Mouse (Mus musculus): ENCODE measurements at regions not wholly inside any gene's neighbourhood (a gene's known extent, or its start where the extent isn't known, plus 50 kb on each side); places are given as distances from the start of the nearest gene placed in this dataset.
"Not testable (repeated sequence)": the region's sequence is repeated elsewhere in the genome, so short reads cannot be mapped to it uniquely, and the experiment has no call there.

DNA sequence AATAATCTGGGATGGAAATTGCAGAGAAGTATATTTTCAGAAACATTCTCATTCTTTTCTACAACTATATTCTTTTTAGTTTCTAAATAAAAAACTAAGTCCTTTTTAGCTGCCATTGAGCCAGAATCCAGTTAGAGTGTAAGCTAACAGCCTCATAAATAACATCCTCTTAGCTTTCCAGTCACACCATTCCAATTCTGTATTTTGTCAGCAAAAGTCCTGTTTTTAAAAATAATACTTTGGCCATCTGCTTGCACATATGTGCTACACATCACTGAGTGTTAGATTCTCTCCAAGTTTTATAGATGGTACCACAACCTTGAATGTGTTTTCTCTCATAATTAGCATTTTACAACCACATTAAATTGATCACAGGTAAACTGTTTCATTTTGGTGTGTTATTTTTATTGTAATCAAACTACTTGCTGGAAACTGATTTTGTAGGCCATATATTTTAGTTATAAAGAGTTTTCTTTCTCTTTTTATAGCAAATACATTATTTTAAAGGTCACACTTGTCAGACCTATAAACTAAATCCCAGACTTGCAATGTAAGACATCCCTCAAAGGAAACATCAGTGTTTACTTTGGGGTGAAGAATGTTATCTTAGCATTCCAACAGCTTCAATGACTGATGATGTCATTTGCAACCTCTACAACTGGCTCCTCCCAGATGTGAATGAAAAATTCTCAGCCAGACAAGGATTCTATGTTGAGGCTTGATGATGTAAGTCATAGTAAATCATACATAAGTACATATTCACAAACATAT is 1878.9 kb upstream of the Flrt2 start:
- ATAC-seq (replicated peaks), result no peak
- no peak overlapping the region for H3K9ac ChIP-seq
- no peaks in the 10 kb centered on the region for H3K9me3 ChIP-seq
- H3K4me3 ChIP-seq, result no peak overlapping the region
- no peak overlapping the region for H3K27ac ChIP-seq
- no peaks in the 10 kb centered on the region for H3K4me1 ChIP-seq
- no peaks in the 10 kb centered on the region for H3K36me3 ChIP-seq (replicated peaks)
- no peak overlapping the region for H3K4me2 ChIP-seq
- H3K27me3 ChIP-seq (replicated peaks), result no peaks in the 10 kb centered on the region

DNA sequence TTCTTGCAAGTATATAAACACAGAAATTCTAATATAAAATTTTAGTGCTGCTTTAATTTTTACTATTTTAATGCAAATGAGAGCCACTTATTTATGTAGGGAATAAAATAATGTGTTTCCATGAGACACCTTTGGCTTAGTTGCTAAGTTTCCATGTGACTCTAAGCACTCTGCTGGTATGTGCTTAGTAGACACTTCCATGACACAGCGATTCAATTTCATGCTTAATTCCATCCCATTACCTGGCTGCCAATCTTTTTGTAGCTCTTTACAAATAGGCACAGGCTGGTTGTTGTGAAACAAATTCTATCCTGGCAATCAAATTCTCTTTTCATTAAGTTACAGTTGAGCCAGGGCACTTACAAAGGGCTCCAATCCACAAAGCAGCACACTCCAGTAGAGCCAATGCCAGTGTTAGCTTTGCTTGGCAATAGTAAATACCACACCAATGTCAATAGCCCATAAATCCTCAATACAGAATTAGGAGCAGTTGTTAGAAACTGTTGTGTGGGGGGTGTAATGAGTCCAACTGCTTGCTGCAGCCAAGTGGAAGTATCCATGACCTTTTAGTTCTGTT is 1841.0 kb upstream of the Flrt2 start:
- Histone ChIP-seq H3K4me1 (peaks cover 4% of the 10 kb centered on the region; the same call in 1 of the 2 replicates), H3K4me3 (no peak overlapping the region), H3K4me2 (no peak overlapping the region), H3K9ac (no peak overlapping the region), H3K36me3 (replicated peaks) (no peaks in the 10 kb centered on the region), H3K27me3 (replicated peaks) (no peaks in the 10 kb centered on the region), H3K27ac (no peak overlapping the region), H3K9me3 (no peaks in the 10 kb centered on the region)
- WGBS, result 8% methylated on average over 1 of the region's 1 CpGs
- peak; percentile 87 for ATAC-seq (replicated peaks)

DNA sequence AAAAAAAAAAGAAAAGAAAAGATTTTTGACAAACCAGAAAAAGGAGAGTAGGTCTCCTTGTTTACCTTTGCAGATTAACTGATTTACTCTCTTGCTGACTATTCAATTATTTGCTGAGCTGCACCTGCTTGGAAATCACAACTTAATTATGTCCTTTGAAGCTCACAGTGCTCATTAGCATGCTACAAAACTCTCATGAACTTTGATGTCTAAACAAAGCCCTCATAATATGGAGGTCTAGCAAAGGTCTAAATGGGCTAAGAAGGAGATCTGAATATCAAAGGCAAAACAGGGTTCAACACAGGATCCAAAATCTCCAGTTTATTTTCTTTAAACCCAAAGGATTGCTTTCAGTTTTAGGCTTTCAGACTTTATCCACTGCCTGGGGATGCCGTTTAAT is 1840.4 kb upstream of the Flrt2 start:
- WGBS, result 10% methylated on average over 1 of the region's 1 CpGs
- H3K36me3 ChIP-seq (replicated peaks), result no peaks in the 10 kb centered on the region
- 0 out of 2 replicates have a peak, but pooled peaks have one; percentile 42 for ATAC-seq (replicated peaks)

DNA sequence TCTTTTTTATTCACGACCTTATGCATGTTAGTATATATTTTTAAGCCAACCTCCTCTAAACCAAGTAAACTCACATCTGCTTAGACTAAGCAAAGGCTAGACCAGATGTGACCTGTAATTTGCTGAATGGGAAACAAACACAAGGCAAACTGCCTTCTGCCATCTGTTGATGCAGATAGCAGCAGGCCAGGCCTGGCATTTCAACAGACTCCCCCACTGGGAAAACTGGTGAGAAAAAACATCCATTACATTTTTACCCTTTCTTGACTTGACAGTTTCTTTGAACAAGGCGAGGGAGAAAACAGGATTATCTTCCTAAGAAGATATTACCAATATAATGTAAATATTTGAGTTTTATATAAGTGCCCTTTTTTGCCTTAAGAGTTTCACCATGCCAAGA is 1806.1 kb upstream of the Flrt2 start:
- Histone ChIP-seq H3K9ac (no peak overlapping the region), H3K4me3 (no peak overlapping the region), H3K27me3 (replicated peaks) (no peaks in the 10 kb centered on the region), H3K4me2 (no peak overlapping the region), H3K27ac (no peak overlapping the region), H3K4me1 (no peaks in the 10 kb centered on the region), H3K36me3 (replicated peaks) (no peaks in the 10 kb centered on the region), H3K9me3 (no peaks in the 10 kb centered on the region)
- WGBS, result 52% methylated on average over 2 of the region's 2 CpGs
- no peak for ATAC-seq (replicated peaks)

More for the DNA sequence above, 1840.4 kb upstream of the Flrt2 start:
- Histone ChIP-seq H3K9ac (no peak overlapping the region), H3K4me3 (no peak overlapping the region), H3K4me1 (peaks cover 4% of the 10 kb centered on the region; the same call in 1 of the 2 replicates), H3K27me3 (replicated peaks) (no peaks in the 10 kb centered on the region), H3K27ac (no peak overlapping the region), H3K4me2 (no peak overlapping the region), H3K9me3 (no peaks in the 10 kb centered on the region)

DNA sequence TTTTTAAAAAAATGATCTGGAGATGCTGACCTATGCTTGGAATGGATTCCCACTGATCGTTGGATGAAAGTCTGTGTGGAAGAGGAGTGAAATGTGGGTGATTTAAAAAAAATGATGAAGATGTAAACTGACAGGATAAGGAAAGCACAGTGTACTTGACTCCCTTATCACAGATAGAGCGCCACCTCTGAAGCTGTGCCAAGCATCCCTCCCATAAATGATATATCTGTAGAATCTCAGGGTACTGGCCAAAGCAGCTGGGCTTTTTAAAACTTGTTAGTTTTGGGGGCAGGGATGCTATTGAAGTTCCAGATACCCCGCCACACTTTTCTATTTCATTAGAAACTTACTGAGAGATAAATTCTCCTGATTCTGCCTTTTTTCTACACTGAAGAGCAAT is 1801.9 kb upstream of the Flrt2 start:
- Histone ChIP-seq H3K4me2 (no peak overlapping the region), H3K36me3 (replicated peaks) (no peaks in the 10 kb centered on the region), H3K27me3 (replicated peaks) (no peaks in the 10 kb centered on the region), H3K4me1 (no peaks in the 10 kb centered on the region), H3K9me3 (no peaks in the 10 kb centered on the region), H3K9ac (no peak overlapping the region), H3K4me3 (no peak overlapping the region), H3K27ac (no peak overlapping the region)
- 91% methylated on average over 3 of the region's 3 CpGs for WGBS
- no peak for ATAC-seq (replicated peaks)

DNA sequence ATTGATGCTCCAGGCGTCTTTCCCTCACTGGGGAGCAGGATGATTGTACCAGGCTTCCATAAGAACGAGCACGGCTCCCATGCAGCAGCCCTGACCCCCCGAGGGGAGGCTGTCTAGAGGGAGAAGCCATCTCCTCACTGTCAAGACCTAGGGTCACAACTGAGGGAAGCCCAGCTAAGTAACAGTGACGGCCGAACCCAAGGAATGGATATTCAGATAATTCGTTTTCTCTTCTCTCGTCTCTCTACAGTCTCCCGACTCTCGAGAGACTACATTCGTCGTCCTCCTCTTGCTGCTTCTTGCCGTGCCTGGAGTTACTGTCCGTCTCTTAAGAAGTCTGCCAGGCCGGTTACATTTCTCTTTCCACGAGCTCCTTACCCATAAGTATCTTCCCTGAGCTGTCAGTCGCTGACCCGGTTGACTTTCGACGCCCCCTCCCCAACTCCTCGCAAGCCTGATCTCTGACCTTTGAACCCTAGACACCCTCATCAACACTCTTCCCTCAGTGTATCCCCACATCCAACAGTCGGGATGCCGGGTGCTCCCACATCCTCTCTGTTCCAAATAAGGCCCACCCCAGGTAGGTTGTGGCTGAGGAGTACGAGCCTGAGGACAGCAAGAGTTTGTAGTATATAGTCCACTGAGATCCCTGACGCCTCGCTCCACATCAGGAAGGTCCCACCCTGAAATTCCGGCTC is 1763.3 kb upstream of the Flrt2 start:
- peak; percentile 86 for ATAC-seq (replicated peaks)
- not testable (repeated sequence) for H3K36me3 ChIP-seq (replicated peaks); H3K9me3 ChIP-seq; H3K9ac ChIP-seq; H3K27me3 ChIP-seq (replicated peaks); H3K27ac ChIP-seq; H3K4me3 ChIP-seq; H3K4me2 ChIP-seq; H3K4me1 ChIP-seq
- WGBS, result 71% methylated on average over 1 of the region's 27 CpGs

DNA sequence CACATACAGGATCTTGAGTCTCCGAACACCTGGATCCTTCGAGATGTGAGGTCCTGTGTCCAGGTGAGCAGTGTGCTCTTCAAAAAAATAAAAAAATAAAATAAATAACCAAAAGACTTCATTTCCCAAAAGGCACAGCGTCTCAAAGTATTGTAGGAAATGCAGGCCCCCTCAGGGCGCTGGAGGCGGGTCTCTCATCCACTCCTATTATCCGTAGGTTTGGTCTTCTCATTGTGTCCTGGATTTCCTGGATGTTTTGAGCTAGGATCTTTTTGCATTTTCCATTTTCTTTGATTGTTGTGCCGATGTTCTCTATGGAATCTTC is 1762.8 kb upstream of the Flrt2 start:
- not testable (repeated sequence) for H3K9ac ChIP-seq; H3K4me3 ChIP-seq; H3K27me3 ChIP-seq (replicated peaks); H3K4me1 ChIP-seq; H3K4me2 ChIP-seq; H3K36me3 ChIP-seq (replicated peaks); H3K27ac ChIP-seq; H3K9me3 ChIP-seq
- peak; percentile 82; the same call in 1 of the 2 replicates for ATAC-seq (replicated peaks)
- WGBS, result 96% methylated on average over 5 of the region's 7 CpGs

DNA sequence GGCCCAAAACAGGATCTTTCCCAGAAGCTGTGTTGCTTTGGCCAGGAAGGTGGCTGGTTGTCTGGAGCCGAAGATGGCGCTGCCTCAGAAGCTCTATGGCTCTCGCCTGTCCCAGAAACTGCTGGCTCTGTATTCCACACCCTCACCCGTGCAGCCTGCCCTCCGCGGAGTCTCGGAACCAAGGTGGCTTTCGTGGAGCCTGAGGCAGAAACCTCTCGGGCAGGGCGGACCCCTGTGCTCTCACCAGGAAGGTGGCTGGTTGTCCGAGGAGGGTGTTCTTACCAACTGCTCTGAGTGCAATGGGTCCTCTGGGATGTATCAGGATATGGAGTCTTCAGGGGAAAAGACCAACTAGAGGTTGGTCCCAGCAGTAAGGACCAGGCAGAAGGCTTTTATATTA is 1761.8 kb upstream of the Flrt2 start:
- H3K4me1 ChIP-seq; H3K9me3 ChIP-seq; H3K27ac ChIP-seq; H3K36me3 ChIP-seq (replicated peaks); H3K4me3 ChIP-seq; H3K9ac ChIP-seq; H3K4me2 ChIP-seq; H3K27me3 ChIP-seq (replicated peaks); ATAC-seq (replicated peaks): not testable (repeated sequence)
- WGBS, result 93% methylated on average over 11 of the region's 11 CpGs

DNA sequence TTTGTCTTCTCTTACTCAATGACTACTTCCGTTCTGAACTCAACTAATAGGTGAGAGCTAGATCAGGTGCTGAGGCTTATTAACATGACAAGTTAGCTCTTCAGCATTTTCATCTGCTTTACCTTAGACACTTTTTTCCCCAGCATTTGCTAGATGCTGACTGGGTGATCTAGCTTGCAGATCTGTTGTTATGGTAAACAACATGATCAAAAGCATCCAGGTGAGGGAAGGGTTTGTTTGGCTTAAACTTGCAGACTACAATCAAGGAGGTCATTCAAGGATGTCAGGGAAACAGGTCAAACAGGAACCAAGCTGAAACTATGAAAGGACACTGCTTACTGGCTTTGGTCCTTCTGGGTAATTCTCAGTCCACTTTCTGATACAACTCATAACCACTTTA is 1731.2 kb upstream of the Flrt2 start:
- H3K4me2 ChIP-seq, result no peak overlapping the region
- H3K9ac ChIP-seq, result no peak overlapping the region
- H3K4me1 ChIP-seq, result no peaks in the 10 kb centered on the region
- ATAC-seq (replicated peaks), result no peak
- no peaks in the 10 kb centered on the region for H3K36me3 ChIP-seq (replicated peaks)
- H3K9me3 ChIP-seq, result no peaks in the 10 kb centered on the region
- no peaks in the 10 kb centered on the region for H3K27me3 ChIP-seq (replicated peaks)
- 82% methylated on average over 1 of the region's 1 CpGs for WGBS
- no peak overlapping the region for H3K27ac ChIP-seq
- H3K4me3 ChIP-seq, result no peak overlapping the region

DNA sequence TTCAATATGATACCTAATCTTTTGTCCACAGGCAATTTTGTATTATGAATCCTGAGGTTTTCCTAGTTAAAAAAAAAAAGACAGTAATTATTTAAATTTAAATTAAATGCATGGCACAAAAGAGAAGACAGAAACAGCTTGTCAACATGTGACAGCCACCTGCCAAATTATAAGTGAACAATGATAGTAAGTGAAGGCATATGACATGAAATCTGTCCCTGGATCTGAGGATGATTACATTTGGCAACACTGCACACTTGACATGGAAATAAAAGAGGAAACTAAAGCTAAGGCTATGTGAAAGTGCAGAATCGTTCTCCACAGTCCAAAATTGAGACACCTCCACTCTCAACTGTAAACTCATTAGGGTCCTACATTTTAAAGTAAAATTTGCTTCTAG is 1710.7 kb upstream of the Flrt2 start:
- Histone ChIP-seq H3K4me1 (no peaks in the 10 kb centered on the region), H3K4me2 (no peak overlapping the region), H3K36me3 (replicated peaks) (no peaks in the 10 kb centered on the region), H3K9me3 (no peaks in the 10 kb centered on the region), H3K27ac (no peak overlapping the region), H3K4me3 (no peak overlapping the region), H3K27me3 (replicated peaks) (no peaks in the 10 kb centered on the region), H3K9ac (no peak overlapping the region)
- no peak for ATAC-seq (replicated peaks)
- WGBS, result 69% methylated on average over 1 of the region's 1 CpGs

DNA sequence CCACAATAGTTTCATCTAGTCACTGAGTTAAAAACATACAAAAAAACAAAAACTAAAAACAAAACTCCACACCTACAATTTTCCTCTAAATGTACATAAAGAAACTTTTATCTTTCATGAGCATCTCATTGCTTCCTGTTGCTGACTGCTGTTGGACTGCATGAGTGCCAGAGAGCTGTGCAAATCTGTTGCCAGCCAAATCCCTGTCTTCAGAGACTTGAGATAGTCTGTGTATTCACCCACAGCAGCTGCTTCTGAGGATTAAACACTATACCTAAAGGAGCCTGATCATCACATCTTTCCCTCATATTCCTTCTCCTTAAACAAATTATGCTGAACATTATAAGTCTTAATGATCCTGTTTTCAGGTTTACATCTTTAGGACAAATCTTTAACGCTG is 1700.5 kb upstream of the Flrt2 start:
- H3K4me2 ChIP-seq, result no peak overlapping the region
- H3K27me3 ChIP-seq (replicated peaks), result no peaks in the 10 kb centered on the region
- no peaks in the 10 kb centered on the region for H3K36me3 ChIP-seq (replicated peaks)
- H3K4me3 ChIP-seq, result no peak overlapping the region
- no peaks in the 10 kb centered on the region for H3K4me1 ChIP-seq
- H3K9me3 ChIP-seq, result no peaks in the 10 kb centered on the region
- no peak overlapping the region for H3K27ac ChIP-seq
- no peak overlapping the region for H3K9ac ChIP-seq
- WGBS, result 85% methylated on average over 1 of the region's 1 CpGs
- no peak for ATAC-seq (replicated peaks)

DNA sequence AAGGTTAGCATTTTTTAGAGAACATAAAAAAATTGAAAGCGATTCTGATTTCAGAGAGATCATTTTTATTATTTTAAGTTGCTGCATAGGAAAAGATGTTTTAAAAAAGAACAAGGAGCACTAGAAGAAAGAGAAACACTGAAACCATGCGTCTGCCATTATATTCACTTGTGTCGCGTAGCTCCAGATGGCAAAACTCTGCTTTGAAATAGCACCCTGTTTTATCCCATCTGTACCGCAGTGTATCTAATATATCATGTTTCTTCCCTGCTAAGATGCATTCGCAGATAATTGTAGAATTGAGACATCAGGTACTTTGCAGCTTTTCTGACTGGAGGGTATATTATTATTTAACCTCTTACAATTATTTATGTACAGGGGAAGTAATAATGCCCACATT is 1698.2 kb upstream of the Flrt2 start:
- Histone ChIP-seq H3K27me3 (replicated peaks) (no peaks in the 10 kb centered on the region), H3K4me3 (no peak overlapping the region), H3K27ac (no peak overlapping the region), H3K9me3 (no peaks in the 10 kb centered on the region), H3K36me3 (replicated peaks) (no peaks in the 10 kb centered on the region), H3K4me2 (no peak overlapping the region), H3K4me1 (no peaks in the 10 kb centered on the region), H3K9ac (no peak overlapping the region)
- no peak for ATAC-seq (replicated peaks)
- WGBS, result 86% methylated on average over 6 of the region's 6 CpGs

DNA sequence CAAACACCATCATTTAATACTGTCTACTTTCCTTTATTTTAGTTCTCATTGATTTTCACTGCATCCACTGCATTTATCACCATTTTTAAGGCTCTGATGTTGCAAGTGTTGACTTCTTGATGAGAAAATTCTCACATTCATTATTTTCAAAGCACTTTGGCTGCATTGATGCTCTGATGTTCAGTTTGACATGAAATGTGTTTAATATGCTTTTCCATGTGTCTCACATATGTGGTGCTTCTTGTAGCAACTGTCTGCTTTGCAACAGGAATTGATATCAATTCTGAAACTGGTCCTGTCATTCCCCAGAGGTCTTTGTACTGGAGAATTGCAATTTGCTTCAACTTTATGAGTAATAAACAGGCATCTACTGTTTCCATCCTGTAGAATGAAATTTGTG is 1676.1 kb upstream of the Flrt2 start:
- H3K27ac ChIP-seq, result no peak overlapping the region
- no peaks in the 10 kb centered on the region for H3K9me3 ChIP-seq
- no peak overlapping the region for H3K4me2 ChIP-seq
- ATAC-seq (replicated peaks), result no peak
- H3K9ac ChIP-seq, result no peak overlapping the region
- no peaks in the 10 kb centered on the region for H3K36me3 ChIP-seq (replicated peaks)
- no peaks in the 10 kb centered on the region for H3K27me3 ChIP-seq (replicated peaks)
- H3K4me3 ChIP-seq, result no peak overlapping the region
- H3K4me1 ChIP-seq, result no peaks in the 10 kb centered on the region

All from midbrain, embryonic 15.5 days (tissue).